Mouse (Mus musculus) intestine, embryonic 14.5 days (tissue): ENCODE measurements at regions not wholly inside any gene's neighbourhood (a gene's known extent, or its start where the extent isn't known, plus 50 kb on each side); places are given as distances from the start of the nearest gene placed in this dataset.

Source experiments
- ATAC-seq: fragments of 200-750 bp; cut with Nextera tagmentation; replicated peaks from 2 replicates; pipeline ENCODE4 v1.8.0; 2017; ENCODE audit warnings: low read depth, moderate number of reproducible peaks, moderate TSS enrichment, moderate library complexity; ENCODE audit not compliant: low FRiP score, low TSS enrichment
- DNase-seq: peaks from one replicate; pipeline ENCODE4 v3.0.0-alpha.2; 2018; ENCODE audit warnings: low spot score
- H3K27ac ChIP-seq: fragments of 300-500 bp; sonication (generic); 2 replicates; pipeline ENCODE4 v1.5.1; 2014; ENCODE audit warnings: low read depth, mild to moderate bottlenecking, control low read depth
- H3K27me3 ChIP-seq: fragments of 300-500 bp; sonication (generic); replicated peaks from 2 replicates; pipeline ENCODE4 v1.6.1; 2014; ENCODE audit warnings: low read length, control low read depth; ENCODE audit not compliant: control insufficient read depth, insufficient read depth
- H3K36me3 ChIP-seq: fragments of 300-500 bp; sonication (generic); 2 replicates; pipeline ENCODE4 v1.6.1; 2014; ENCODE audit warnings: low read length, control low read depth; ENCODE audit not compliant: control insufficient read depth, insufficient read depth
- H3K4me1 ChIP-seq: fragments of 300-500 bp; sonication (generic); replicated peaks from 2 replicates; pipeline ENCODE4 v1.6.1; 2014; ENCODE audit warnings: low read length, control low read depth, mixed read lengths; ENCODE audit not compliant: control insufficient read depth, insufficient read depth
- H3K4me2 ChIP-seq: fragments of 300-500 bp; sonication (generic); 2 replicates; pipeline ENCODE4 v1.6.1; 2014; ENCODE audit warnings: low read length
- H3K4me3 ChIP-seq: fragments of 300-500 bp; sonication (generic); 2 replicates; pipeline ENCODE4 v1.5.1; 2014; ENCODE audit warnings: low read depth, low read length, control low read depth, mixed read lengths
- H3K9ac ChIP-seq: fragments of 300-500 bp; sonication (generic); 2 replicates; pipeline ENCODE4 v1.6.1; 2014; ENCODE audit warnings: mild to moderate bottlenecking, low read length
- H3K9me3 ChIP-seq: fragments of 300-500 bp; sonication (generic); 2 replicates; pipeline ENCODE4 v1.6.1; 2016; ENCODE audit warnings: low read length, control low read depth; ENCODE audit not compliant: control insufficient read depth
- WGBS: fragments of 180-500 bp; shearing (Covaris S2); extraction: QIAGEN DNeasy Blood & Tissue Kit; methylation state at CpG from one replicate; pipeline ENCODE4 v1.1.7; 2014; 5-methylcytosine and 5-hydroxymethylcytosine counted together

GRCm38 (mm10) chr4:119018573-119018972, 57.2 kb downstream of the Lao1 start:
- no peaks in the 10 kb centered on the region for H3K36me3 ChIP-seq
- H3K27me3 ChIP-seq: no peaks in the 10 kb centered on the region
- H3K4me3 ChIP-seq: no peak overlapping the region
- ATAC-seq (no peak), DNase-seq (no peak)
- H3K4me2 ChIP-seq: no peak overlapping the region
- H3K9ac ChIP-seq: no peak overlapping the region
- H3K27ac ChIP-seq: peak overlapping the region; percentile 45
- no peaks in the 10 kb centered on the region for H3K9me3 ChIP-seq
- WGBS: 28% methylated on average over 6 of the region's 6 CpGs
- peaks cover 27% of the 10 kb centered on the region for H3K4me1 ChIP-seq

GRCm38 (mm10) chr4:119019013-119019781, 57.8 kb downstream of the Lao1 start:
- ATAC-seq: peak; percentile 80
- peak overlapping the region; percentile 32; the same call in 1 of the 2 replicates for H3K4me2 ChIP-seq
- DNase-seq: peak; percentile 56
- H3K27me3 ChIP-seq: no peaks in the 10 kb centered on the region
- WGBS: 24% methylated on average over 12 of the region's 12 CpGs
- no peak overlapping the region for H3K4me3 ChIP-seq
- H3K27ac ChIP-seq: peak overlapping the region; percentile 45
- H3K9me3 ChIP-seq: no peaks in the 10 kb centered on the region
- peaks cover 27% of the 10 kb centered on the region for H3K4me1 ChIP-seq
- no peak overlapping the region for H3K9ac ChIP-seq
- H3K36me3 ChIP-seq: no peaks in the 10 kb centered on the region

- Histone ChIP-seq H3K4me3 (no peak overlapping the region), H3K36me3 (no peaks in the 10 kb centered on the region), H3K4me2 (no peak overlapping the region), H3K4me1 (peaks cover 33% of the 10 kb centered on the region), H3K9me3 (no peaks in the 10 kb centered on the region), H3K9ac (no peak overlapping the region), H3K27me3 (no peaks in the 10 kb centered on the region), H3K27ac (0 out of 2 replicates have a peak overlapping the region, but pooled peaks have one; percentile 36)
- ATAC-seq: no peak
- WGBS: 28% methylated on average over 6 of the region's 6 CpGs
- DNase-seq: no peak
These were observed 61.0 kb downstream of the Lao1 start for GRCm38 (mm10) chr4:119022338-119022737.

GRCm38 (mm10) chr4:119026237-119026861, 65.0 kb downstream of the Lao1 start:
- Histone ChIP-seq H3K27ac (no peak overlapping the region), H3K9ac (no peak overlapping the region), H3K4me2 (no peak overlapping the region), H3K36me3 (no peaks in the 10 kb centered on the region), H3K27me3 (no peaks in the 10 kb centered on the region), H3K4me3 (no peak overlapping the region), H3K9me3 (no peaks in the 10 kb centered on the region), H3K4me1 (peaks cover 15% of the 10 kb centered on the region)
- no peak for ATAC-seq
- DNase-seq: no peak
- 41% methylated on average over 5 of the region's 5 CpGs for WGBS

- Histone ChIP-seq H3K4me2 (no peak overlapping the region), H3K27ac (no peak overlapping the region), H3K9me3 (no peaks in the 10 kb centered on the region), H3K36me3 (no peaks in the 10 kb centered on the region), H3K9ac (no peak overlapping the region), H3K27me3 (no peaks in the 10 kb centered on the region), H3K4me1 (peaks cover 6% of the 10 kb centered on the region; the same call in 1 of the 2 replicates), H3K4me3 (no peak overlapping the region)
- no peak; the same call in 1 of the 2 replicates for ATAC-seq
- no peak for DNase-seq
- 15% methylated on average over 8 of the region's 8 CpGs for WGBS
These were observed 66.9 kb downstream of the Lao1 start for GRCm38 (mm10) chr4:119028208-119028821.

- Histone ChIP-seq H3K4me1 (peaks cover 6% of the 10 kb centered on the region; the same call in 1 of the 2 replicates), H3K27ac (no peak overlapping the region), H3K9ac (no peak overlapping the region), H3K36me3 (no peaks in the 10 kb centered on the region), H3K27me3 (no peaks in the 10 kb centered on the region), H3K4me2 (no peak overlapping the region), H3K4me3 (no peak overlapping the region), H3K9me3 (no peaks in the 10 kb centered on the region)
- ATAC-seq (no peak), DNase-seq (no peak)
- 62% methylated on average over 7 of the region's 7 CpGs for WGBS
These were observed 67.7 kb downstream of the Lao1 start for GRCm38 (mm10) chr4:119029091-119029490.

- ATAC-seq (no peak), DNase-seq (no peak)
- Histone ChIP-seq H3K4me3 (no peak overlapping the region), H3K27me3 (no peaks in the 10 kb centered on the region), H3K4me2 (no peak overlapping the region), H3K27ac (no peak overlapping the region), H3K9ac (no peak overlapping the region), H3K4me1 (peaks cover 6% of the 10 kb centered on the region; the same call in 1 of the 2 replicates), H3K9me3 (no peaks in the 10 kb centered on the region), H3K36me3 (no peaks in the 10 kb centered on the region)
- 67% methylated on average over 6 of the region's 6 CpGs for WGBS
These were observed 68.4 kb downstream of the Lao1 start for GRCm38 (mm10) chr4:119029735-119030134.

GRCm38 (mm10) chr4:119030865-119031264, 69.5 kb downstream of the Lao1 start:
- Histone ChIP-seq H3K4me3 (no peak overlapping the region), H3K27me3 (no peaks in the 10 kb centered on the region), H3K36me3 (no peaks in the 10 kb centered on the region), H3K4me1 (peaks cover 6% of the 10 kb centered on the region; the same call in 1 of the 2 replicates), H3K9ac (no peak overlapping the region), H3K27ac (no peak overlapping the region), H3K4me2 (no peak overlapping the region), H3K9me3 (no peaks in the 10 kb centered on the region)
- 30% methylated on average over 5 of the region's 5 CpGs for WGBS
- ATAC-seq (no peak), DNase-seq (no peak)
